Mouse (Mus musculus): ENCODE measurements around the gene Ube2c. TPM values are rescaled to one million over a fixed set of nuclear protein-coding genes. Genes with fewer than 3 reads are reported as not detected.
"Not testable (repeated sequence)": the region's sequence is repeated elsewhere in the genome, so short reads cannot be mapped to it uniquely, and the experiment has no call there.

The Ube2c gene
- polyA plus RNA-seq, 1 experiment from 2014 or later: 648 TPM

- Histone ChIP-seq H3K27me3 (ENCODE audit: poor library complexity, severe bottlenecking) (no peaks in the 10 kb centered on the region), H3K9me3 (no peaks in the 10 kb centered on the region), H3K4me1 (peaks cover 2% of the 10 kb centered on the region; the same call in 1 of the 2 replicates), H3K36me3 (replicated peaks) (peaks cover 94% of the 10 kb centered on the region), H3K4me3 (no peak overlapping the region), H3K27ac (no peak overlapping the region)
- DNase-seq (ENCODE audit: extremely low spot score, low spot score): no peak
- 87% methylated on average over 4 of the region's 4 CpGs for WGBS
These were observed 26.2 kb downstream of the Ube2c start for GRCm38 (mm10) chr2:164795868-164796267.

GRCm38 (mm10) chr2:164798554-164798953, 28.9 kb downstream of the Ube2c start:
- H3K4me3 ChIP-seq; H3K27ac ChIP-seq; H3K27me3 ChIP-seq (ENCODE audit: poor library complexity, severe bottlenecking); H3K9me3 ChIP-seq; H3K4me1 ChIP-seq; DNase-seq (ENCODE audit: extremely low spot score, low spot score): not testable (repeated sequence)
- 85% methylated on average over 6 of the region's 6 CpGs for WGBS
- H3K36me3 ChIP-seq (replicated peaks): peaks cover 88% of the 10 kb centered on the region

- Histone ChIP-seq H3K4me1 (peaks cover 14% of the 10 kb centered on the region), H3K9me3 (no peaks in the 10 kb centered on the region), H3K36me3 (replicated peaks) (peaks cover 72% of the 10 kb centered on the region), H3K27ac (no peak overlapping the region), H3K27me3 (ENCODE audit: poor library complexity, severe bottlenecking) (no peaks in the 10 kb centered on the region), H3K4me3 (no peak overlapping the region)
- DNase-seq (ENCODE audit: extremely low spot score, low spot score): no peak
- 93% methylated on average over 13 of the region's 13 CpGs for WGBS
These were observed 30.7 kb downstream of the Ube2c start for GRCm38 (mm10) chr2:164800252-164801004.

DNA sequence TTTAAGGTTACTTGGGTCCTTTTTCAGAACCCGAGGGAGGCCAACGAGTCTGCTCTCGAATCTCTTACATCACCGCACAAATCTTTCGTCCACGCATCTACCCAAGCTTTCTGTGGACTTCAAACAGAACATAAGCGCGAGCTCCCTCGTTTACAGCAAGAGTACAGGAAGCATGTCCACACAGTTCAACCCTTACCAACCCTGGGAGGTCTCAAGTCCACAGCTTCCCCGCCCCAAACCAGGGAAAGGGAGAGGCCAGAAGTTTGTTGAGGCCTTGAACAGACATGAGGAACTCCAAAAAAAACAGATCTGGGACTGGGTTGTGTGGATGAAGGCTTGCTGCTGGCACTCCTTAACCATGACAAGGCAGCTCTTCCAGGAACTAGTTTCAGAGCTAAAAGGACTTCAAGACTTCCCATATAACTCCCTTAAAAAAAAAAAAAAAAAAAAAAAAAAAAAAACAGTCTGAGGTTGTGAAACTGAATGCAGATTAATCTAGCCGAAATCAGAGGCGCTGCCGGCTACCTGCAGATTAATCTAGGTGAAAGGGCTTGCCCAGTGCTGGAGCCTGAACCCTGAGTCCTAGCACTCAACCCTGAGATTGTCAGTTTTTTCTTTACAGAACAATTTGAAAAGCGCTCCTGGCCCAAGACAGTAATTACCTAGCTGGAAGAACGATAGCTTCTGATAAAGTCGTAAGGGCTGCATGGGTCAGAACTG, 33.7 kb downstream of the Ube2c start:
- DNase-seq (ENCODE audit: extremely low spot score, low spot score): no peak
- Histone ChIP-seq H3K9me3 (no peaks in the 10 kb centered on the region), H3K27me3 (ENCODE audit: poor library complexity, severe bottlenecking) (no peaks in the 10 kb centered on the region), H3K4me1 (peaks cover 26% of the 10 kb centered on the region), H3K27ac (0 out of 2 replicates have a peak overlapping the region, but pooled peaks have one; percentile 91), H3K4me3 (peak overlapping the region; percentile 90), H3K36me3 (replicated peaks) (peaks cover 46% of the 10 kb centered on the region)
- 94% methylated on average over 16 of the region's 16 CpGs for WGBS

- no peak for DNase-seq (ENCODE audit: extremely low spot score, low spot score)
- 60% methylated on average over 1 of the region's 1 CpGs for WGBS
- peak overlapping the region; percentile 91 for H3K27ac ChIP-seq
These were observed 34.2 kb downstream of the Ube2c start for GRCm38 (mm10) chr2:164803921-164804313.

DNA sequence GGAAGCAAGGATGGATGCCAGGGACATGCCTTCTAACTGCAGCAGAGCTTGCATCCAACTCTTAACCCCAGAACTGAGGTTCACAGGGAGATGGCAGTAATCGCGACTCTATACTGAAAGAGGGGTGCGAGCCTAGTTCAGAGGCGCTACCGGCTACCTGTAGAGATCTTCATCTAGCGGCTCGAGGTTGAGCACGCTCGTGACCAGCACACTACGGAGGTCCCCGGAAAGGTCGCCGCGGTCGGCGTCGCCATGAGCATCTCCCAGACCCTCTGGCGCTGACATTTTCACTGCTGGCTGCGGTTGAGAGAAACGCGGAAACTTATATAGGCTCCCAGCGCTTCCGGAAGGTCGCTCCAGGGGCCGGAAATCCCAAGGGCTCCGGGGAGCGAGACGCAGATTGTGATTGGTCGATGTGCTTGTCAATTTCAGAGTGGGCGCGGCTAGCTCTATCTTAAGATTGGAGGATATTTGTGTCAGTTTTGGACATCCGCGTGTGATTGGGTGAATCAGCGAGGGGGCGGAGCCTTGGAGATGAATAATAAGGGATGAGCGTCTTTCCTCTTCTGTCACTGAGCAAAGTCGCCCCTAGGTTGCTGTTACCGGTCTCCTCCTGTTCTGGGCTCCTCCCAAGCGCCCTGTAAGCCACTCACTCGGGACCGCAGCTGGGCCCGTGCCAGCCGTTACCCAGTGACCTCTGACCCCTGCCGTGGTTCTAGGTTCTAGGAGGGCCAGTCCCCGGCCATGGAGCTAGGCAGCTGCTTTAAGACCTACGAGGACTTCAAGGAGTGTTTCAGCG, 35.0 kb downstream of the Ube2c start, which contains the start of the genes Acot8 and Zswim3:
Gene Acot8 (minus strand): TSS at position 350 of the 799 bp plus-strand sequence.
Gene Zswim3 (plus strand): TSS at position 566 of the 799 bp plus-strand sequence.
- no peaks in the 10 kb centered on the region for H3K9me3 ChIP-seq
- H3K27me3 ChIP-seq (ENCODE audit: poor library complexity, severe bottlenecking): no peaks in the 10 kb centered on the region
- H3K27ac ChIP-seq: peak within 1 kb of the TSS; percentile 91
- peak within 1 kb of the TSS; percentile 90 for H3K4me3 ChIP-seq
- WGBS: under 1% methylated on average over 47 of the region's 47 CpGs
- H3K36me3 ChIP-seq (replicated peaks): peaks cover 44% of the 10 kb centered on the region
- H3K4me1 ChIP-seq: peaks cover 26% of the 10 kb centered on the region
- DNase-seq (ENCODE audit: extremely low spot score, low spot score): peak; percentile 95

More at GRCm38 (mm10) chr2:164803921-164804313, 34.2 kb downstream of the Ube2c start:
- Histone ChIP-seq H3K36me3 (replicated peaks) (peaks cover 46% of the 10 kb centered on the region), H3K4me1 (peaks cover 26% of the 10 kb centered on the region), H3K4me3 (peak overlapping the region; percentile 90), H3K27me3 (ENCODE audit: poor library complexity, severe bottlenecking) (no peaks in the 10 kb centered on the region), H3K9me3 (no peaks in the 10 kb centered on the region)

GRCm38 (mm10) chr2:164805332-164805718, 35.6 kb downstream of the Ube2c start:
- Histone ChIP-seq H3K36me3 (replicated peaks) (peaks cover 38% of the 10 kb centered on the region), H3K27ac (peak overlapping the region; percentile 91), H3K4me3 (peak overlapping the region; percentile 90), H3K9me3 (no peaks in the 10 kb centered on the region), H3K27me3 (ENCODE audit: poor library complexity, severe bottlenecking) (no peaks in the 10 kb centered on the region), H3K4me1 (peaks cover 26% of the 10 kb centered on the region)
- WGBS: 2% methylated on average over 21 of the region's 21 CpGs
- DNase-seq (ENCODE audit: extremely low spot score, low spot score): no peak

DNA sequence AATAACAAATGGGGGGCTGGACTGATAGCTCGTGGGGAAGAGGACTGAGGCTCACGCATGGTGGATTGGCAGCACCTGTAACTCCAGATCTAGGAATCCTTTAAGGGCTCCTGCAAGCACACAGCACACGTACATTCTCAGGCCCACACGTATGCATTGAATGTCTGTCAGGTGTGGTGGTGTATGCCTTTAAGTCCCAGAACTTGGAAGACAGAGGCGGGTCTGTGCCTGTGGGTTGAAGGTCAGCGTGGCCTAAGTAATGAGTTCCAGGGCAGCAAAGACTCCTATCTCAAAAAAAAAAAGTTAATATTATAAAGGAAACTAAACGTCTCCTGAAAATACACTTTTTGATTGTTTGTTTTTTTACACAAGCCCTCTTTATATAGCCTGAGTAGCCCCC, 36.9 kb downstream of the Ube2c start:
- peaks cover 25% of the 10 kb centered on the region for H3K36me3 ChIP-seq (replicated peaks)
- no peaks in the 10 kb centered on the region for H3K27me3 ChIP-seq (ENCODE audit: poor library complexity, severe bottlenecking)
- H3K9me3 ChIP-seq: no peaks in the 10 kb centered on the region
- no peak overlapping the region for H3K27ac ChIP-seq
- peaks cover 26% of the 10 kb centered on the region for H3K4me1 ChIP-seq
- WGBS: 86% methylated on average over 7 of the region's 7 CpGs
- peak overlapping the region; percentile 90; the same call in 1 of the 2 replicates for H3K4me3 ChIP-seq
- DNase-seq (ENCODE audit: extremely low spot score, low spot score): no peak

DNA sequence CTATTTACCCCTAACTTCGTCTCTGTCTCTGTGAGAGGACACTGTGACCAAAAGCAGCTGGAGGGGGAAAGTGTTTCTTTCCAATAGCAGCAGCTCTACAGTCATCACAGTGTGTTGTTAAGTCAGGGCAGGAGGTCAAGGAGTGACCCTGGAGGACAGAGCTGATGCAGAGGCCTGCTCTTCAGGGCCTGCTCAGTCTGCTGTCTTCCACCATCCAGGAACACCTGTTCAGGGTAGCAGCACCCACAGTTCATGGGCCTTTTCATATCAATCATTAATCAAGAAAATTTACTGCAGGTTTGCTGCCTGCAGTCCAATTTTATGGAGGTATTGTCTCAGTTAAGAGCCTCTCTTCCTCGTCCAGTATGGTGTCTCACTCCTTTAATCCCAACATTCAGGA, 43.9 kb downstream of the Ube2c start:
- H3K36me3 ChIP-seq (replicated peaks): peaks cover 17% of the 10 kb centered on the region
- no peaks in the 10 kb centered on the region for H3K9me3 ChIP-seq
- H3K4me3 ChIP-seq: no peak overlapping the region
- H3K27ac ChIP-seq: no peak overlapping the region
- H3K4me1 ChIP-seq: peaks cover 3% of the 10 kb centered on the region; the same call in 1 of the 2 replicates
- WGBS: 73% methylated on average over 2 of the region's 2 CpGs
- H3K27me3 ChIP-seq (ENCODE audit: poor library complexity, severe bottlenecking): no peaks in the 10 kb centered on the region
- DNase-seq (ENCODE audit: extremely low spot score, low spot score): no peak

DNA sequence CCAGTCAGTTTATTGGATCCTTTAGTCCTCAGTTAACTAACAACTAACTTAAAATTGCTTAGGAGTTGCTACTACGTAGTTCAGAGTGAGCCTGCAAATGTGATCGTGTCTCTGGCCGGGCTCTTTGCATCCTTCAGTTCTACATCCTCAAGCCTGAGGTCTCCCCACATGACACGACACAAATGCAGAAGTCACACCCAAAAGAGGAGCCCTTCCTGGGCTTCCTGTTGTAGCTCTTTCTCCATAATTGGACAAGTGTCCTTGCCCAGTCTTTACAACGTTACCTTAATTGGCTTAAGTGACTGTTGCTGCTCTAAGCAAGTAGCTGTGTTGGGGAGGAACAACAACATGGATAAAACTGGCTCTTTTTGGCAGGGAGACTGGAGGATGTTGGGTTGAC, 45.6 kb downstream of the Ube2c start:
- no peaks in the 10 kb centered on the region for H3K27me3 ChIP-seq (ENCODE audit: poor library complexity, severe bottlenecking)
- no peaks in the 10 kb centered on the region for H3K9me3 ChIP-seq
- 92% methylated on average over 5 of the region's 5 CpGs for WGBS
- H3K36me3 ChIP-seq (replicated peaks): peaks cover 14% of the 10 kb centered on the region
- no peak for DNase-seq (ENCODE audit: extremely low spot score, low spot score)
- no peak overlapping the region for H3K4me3 ChIP-seq
- H3K27ac ChIP-seq: no peak overlapping the region
- peaks cover 3% of the 10 kb centered on the region; the same call in 1 of the 2 replicates for H3K4me1 ChIP-seq

GRCm38 (mm10) chr2:164815821-164816220, 46.1 kb downstream of the Ube2c start:
- no peak overlapping the region for H3K27ac ChIP-seq
- H3K36me3 ChIP-seq (replicated peaks): peaks cover 19% of the 10 kb centered on the region
- DNase-seq (ENCODE audit: extremely low spot score, low spot score): no peak
- WGBS: 95% methylated on average over 8 of the region's 8 CpGs
- peaks cover 3% of the 10 kb centered on the region; the same call in 1 of the 2 replicates for H3K4me1 ChIP-seq
- H3K27me3 ChIP-seq (ENCODE audit: poor library complexity, severe bottlenecking): no peaks in the 10 kb centered on the region
- no peaks in the 10 kb centered on the region for H3K9me3 ChIP-seq
- H3K4me3 ChIP-seq: no peak overlapping the region

GRCm38 (mm10) chr2:164817206-164817605, 47.5 kb downstream of the Ube2c start:
- 92% methylated on average over 6 of the region's 6 CpGs for WGBS
- peaks cover 29% of the 10 kb centered on the region for H3K36me3 ChIP-seq (replicated peaks)
- H3K27ac ChIP-seq: no peak overlapping the region
- H3K4me3 ChIP-seq: no peak overlapping the region
- no peaks in the 10 kb centered on the region for H3K9me3 ChIP-seq
- peaks cover 7% of the 10 kb centered on the region for H3K4me1 ChIP-seq
- H3K27me3 ChIP-seq (ENCODE audit: poor library complexity, severe bottlenecking): no peaks in the 10 kb centered on the region
- DNase-seq (ENCODE audit: extremely low spot score, low spot score): no peak
